Mouse (Mus musculus): ENCODE results near the gene Gm3625.

DNA sequence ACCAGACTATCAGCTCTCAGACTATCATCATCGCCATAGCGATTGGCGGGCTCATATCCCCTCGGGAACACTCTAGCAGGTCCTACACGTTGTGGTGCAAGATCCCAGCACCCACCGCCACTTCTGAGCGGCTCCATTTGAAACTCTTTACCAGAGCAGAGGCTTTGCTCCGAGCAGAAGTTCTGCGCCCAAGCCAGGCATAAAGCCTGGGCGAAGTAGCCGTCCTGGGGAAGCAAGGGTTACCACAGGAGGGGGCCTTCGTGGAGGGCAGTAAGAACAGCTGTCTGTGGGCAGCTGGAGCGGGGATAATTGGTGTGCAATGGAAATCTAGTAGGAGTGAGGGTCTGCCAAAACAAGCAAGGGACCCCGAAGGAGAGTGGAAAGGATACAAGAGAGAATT, 45.2 kb downstream of the Gm3625 start:
- TF ChIP-seq CTCF (IDR thresholded peaks at IDR 0.05; ENCODE audit: extremely low read depth, insufficient read length, insufficient replicate concordance, low read depth, low read length) (no peak), POLR2A (IDR thresholded peaks at IDR 0.05; ENCODE audit: low read depth, low read length) (no peak)

Data from small intestine, adult 2 months (tissue).